10 mouse cellular contexts compared by ENCODE assay signal in genomic region chr12:84653912-84654311, GRCm38 (mm10). TPM values are rescaled to one million over a fixed set of nuclear protein-coding genes. Genes with fewer than 3 reads are reported as not detected.
A peak's percentile ranks its signal among the peaks of the same experiment; 100 is the strongest.
DNase-seq lines count a peak whose midpoint lies in the region; ATAC-seq and TF ChIP-seq lines count a peak whose summit lies in the region.
"Had no signal": no experiment of that assay in that cellular context is flagged by ENCODE, and none has a peak within 500 bp of the region (broad histone marks: within the 10 kb centered on the region; RNA-seq: fewer than 3 reads in every experiment).

No protein-coding gene starts in this region.

- H3K27me3 ChIP-seq in kidney, adult 2 months (replicated peaks; ENCODE audit: control insufficient read depth, insufficient read depth, low read length): no peaks in the 10 kb centered on the region
- peaks cover 4% of the 10 kb centered on the region; the same call in 1 of the 2 replicates for H3K27me3 ChIP-seq in kidney, embryonic 16.5 days (ENCODE audit: insufficient read depth, low read length)

- H3K4me1 ChIP-seq in kidney, adult 2 months (ENCODE audit: control insufficient read depth, insufficient read depth, low read length): no peaks in the 10 kb centered on the region
- H3K4me1 ChIP-seq in kidney, embryonic 16.5 days (ENCODE audit: insufficient read depth, low read length): no peaks in the 10 kb centered on the region
- no peaks in the 10 kb centered on the region for H3K4me1 ChIP-seq in cortical plate, adult 2 months (ENCODE audit: control insufficient read depth, insufficient read depth, low read length)
- H3K4me1 ChIP-seq: midbrain, embryonic 12.5 days had no signal

- ATAC-seq in kidney, embryonic 16.5 days (ENCODE audit: low FRiP score, low TSS enrichment): no peak

- peak; percentile 41 for DNase-seq in kidney, adult 2 months
- peak; percentile 40 for DNase-seq in adrenal gland, adult 2 months
- peak; percentile 73 for DNase-seq in heart, postnatal 4 days
- DNase-seq in left cerebral cortex, postnatal 25 days (ENCODE audit: low spot score in 2 of 2): peak; percentile 49 to 53
- peak; percentile 72 for DNase-seq in naive thymus-derived CD4-positive, alpha-beta T cell, adult 2 months (ENCODE audit: low read depth)
- peak; percentile 63 for DNase-seq in thymus, postnatal 0 days (ENCODE audit: low spot score)

- TF ChIP-seq CTCF in kidney, adult 2 months (conservative IDR thresholded peaks at IDR 0.05; ENCODE audit: insufficient read depth, insufficient read length, low read depth, low read length): peak; percentile 93
- peak; percentile 97 for TF ChIP-seq CTCF in cortical plate, adult 2 months (IDR thresholded peaks at IDR 0.05; ENCODE audit: extremely low read depth, insufficient read depth, low read length)

- no peak for TF ChIP-seq POLR2A in kidney, adult 2 months (IDR thresholded peaks at IDR 0.05; ENCODE audit: low read depth, low read length)
- TF ChIP-seq POLR2A in cortical plate, adult 2 months (IDR thresholded peaks at IDR 0.05; ENCODE audit: extremely low read depth, insufficient read depth, low read length): no peak

- H3K4me3 ChIP-seq in kidney, adult 2 months (ENCODE audit: insufficient read depth, low read depth, low read length): no peak overlapping the region
- H3K4me3 ChIP-seq in kidney, embryonic 16.5 days (ENCODE audit: low read length): no peak overlapping the region
- H3K4me3 ChIP-seq in cortical plate, adult 2 months (ENCODE audit: insufficient read depth, low read length): no peak overlapping the region
- H3K4me3 ChIP-seq: erythroblast, embryonic 14.5 days; midbrain, embryonic 12.5 days had no signal

- no peaks in the 10 kb centered on the region for H3K36me3 ChIP-seq in kidney, adult 2 months (ENCODE audit: control insufficient read depth, insufficient read depth, low read length)
- no peaks in the 10 kb centered on the region for H3K36me3 ChIP-seq in kidney, embryonic 16.5 days (ENCODE audit: insufficient read depth, low read length)
- H3K36me3 ChIP-seq: midbrain, embryonic 12.5 days had no signal

- WGBS in kidney, adult 2 months: 16% methylated on average over 3 of the region's 3 CpGs
- 19% methylated on average over 3 of the region's 3 CpGs for WGBS in kidney, embryonic 16.5 days

- H3K27ac ChIP-seq in kidney, adult 2 months (ENCODE audit: insufficient read depth, low read depth, low read length): no peak overlapping the region
- H3K27ac ChIP-seq in kidney, embryonic 16.5 days (ENCODE audit: low read length): no peak overlapping the region
- H3K27ac ChIP-seq in cortical plate, adult 2 months (ENCODE audit: insufficient read depth, low read length): no peak overlapping the region
- H3K27ac ChIP-seq: midbrain, embryonic 12.5 days had no signal

- no peak overlapping the region for H3K4me2 ChIP-seq in kidney, embryonic 16.5 days (replicated peaks; ENCODE audit: low read depth, low read length)
- H3K4me2 ChIP-seq: midbrain, embryonic 12.5 days had no signal

- intact Hi-C loops in left cerebral cortex, postnatal 25 days (cut with DNase I): loop anchor here (1.0 to 10.0 kb wide), 2 partner anchors 101 to 221 kb away; partner anchors contain the start of gene Ltbp2

- no peak overlapping the region for H3K9ac ChIP-seq in kidney, embryonic 16.5 days (replicated peaks; ENCODE audit: low read length)
- H3K9ac ChIP-seq: midbrain, embryonic 12.5 days had no signal

- H3K9me3 ChIP-seq in kidney, embryonic 16.5 days (ENCODE audit: low read length): no peaks in the 10 kb centered on the region
- H3K9me3 ChIP-seq: midbrain, embryonic 12.5 days had no signal

RNA-seq across cellular contexts. Expression of gene Vrtn, which starts 13.1 kb away (rescaled TPM):
- polyA plus RNA-seq in kidney, adult 2 months (2012; rRNA removed): not detected in 2 replicates
- not detected in 2 replicates for polyA plus RNA-seq in kidney, embryonic 16.5 days (2015; fragmentation: Nextera tagmentation; extraction: Ambion mirVana)
- not detected for total RNA-seq in adrenal gland, adult 2 months (2021)
- polyA plus RNA-seq in adrenal gland, adult 2 months (2012; rRNA removed): not detected in 2 replicates
- 0.17 TPM in 1 of 2 replicates, not detected in the other for polyA plus RNA-seq in cortical plate, adult 2 months (2012; rRNA removed)
- not detected for total RNA-seq in heart, postnatal 4 days (2021)
- under 1 TPM in 1 of 2 experiments, not detected in 1; 0.11 TPM for total RNA-seq in left cerebral cortex, postnatal 25 days (2021)
- 0.15 and 0.17 TPM in 2 replicates for polyA plus RNA-seq in thymus, postnatal 0 days (2015; fragmentation: Nextera tagmentation; extraction: Ambion mirVana)
- polyA plus RNA-seq: erythroblast, embryonic 14.5 days; midbrain, embryonic 12.5 days had no signal

RNA-seq across cellular contexts. Expression of gene Abcd4, which starts 36.7 kb away (rescaled TPM):
- polyA plus RNA-seq in kidney, adult 2 months (2012; rRNA removed): 57.7 and 63.3 TPM in 2 replicates
- polyA plus RNA-seq in kidney, embryonic 16.5 days (2015; fragmentation: Nextera tagmentation; extraction: Ambion mirVana): 22.4 and 24.6 TPM in 2 replicates
- total RNA-seq in adrenal gland, adult 2 months (2021): 10 to 100 TPM; 12.1 to 12.4 TPM
- 27.7 and 30.3 TPM in 2 replicates for polyA plus RNA-seq in adrenal gland, adult 2 months (2012; rRNA removed)
- 23.6 and 24.8 TPM in 2 replicates for polyA plus RNA-seq in cortical plate, adult 2 months (2012; rRNA removed)
- total RNA-seq in heart, postnatal 4 days (2021): 1 to 10 TPM; 5.8 to 6.0 TPM
- total RNA-seq in left cerebral cortex, postnatal 25 days (2021): 10 to 100 TPM; 11.0 to 11.1 TPM
- polyA plus RNA-seq in thymus, postnatal 0 days (2015; fragmentation: Nextera tagmentation; extraction: Ambion mirVana): 7.4 and 10.0 TPM in 2 replicates

RNA-seq across cellular contexts. Expression of gene Syndig1l, which starts 44.7 kb away (rescaled TPM):
- not detected in 2 replicates for polyA plus RNA-seq in kidney, adult 2 months (2012; rRNA removed)
- 0.06 and 0.09 TPM in 2 replicates for polyA plus RNA-seq in kidney, embryonic 16.5 days (2015; fragmentation: Nextera tagmentation; extraction: Ambion mirVana)
- total RNA-seq in adrenal gland, adult 2 months (2021): not detected
- polyA plus RNA-seq in adrenal gland, adult 2 months (2012; rRNA removed): not detected in 2 replicates
- 3.2 and 29.8 TPM in 2 replicates for polyA plus RNA-seq in cortical plate, adult 2 months (2012; rRNA removed)
- not detected for total RNA-seq in heart, postnatal 4 days (2021)
- 10 to 100 TPM; 12.1 to 41.8 TPM for total RNA-seq in left cerebral cortex, postnatal 25 days (2021)
- polyA plus RNA-seq in thymus, postnatal 0 days (2015; fragmentation: Nextera tagmentation; extraction: Ambion mirVana): 0.09 TPM in 2 replicates
